Mouse (Mus musculus) cerebellum, postnatal 14 days (tissue): ENCODE measurements around the gene Clpx.

Experiments used
- DNase-seq, 2 experiments: peaks; one replicate each; pipeline ENCODE4 v3.0.0; 2021; ENCODE audit warnings: mixed read lengths in 2 of 2

The Clpx gene

GRCm38 (mm10) chr9:65293119-65293518 lies 941 bp upstream of the Clpx start:
- DNase-seq = no peak

DNA sequence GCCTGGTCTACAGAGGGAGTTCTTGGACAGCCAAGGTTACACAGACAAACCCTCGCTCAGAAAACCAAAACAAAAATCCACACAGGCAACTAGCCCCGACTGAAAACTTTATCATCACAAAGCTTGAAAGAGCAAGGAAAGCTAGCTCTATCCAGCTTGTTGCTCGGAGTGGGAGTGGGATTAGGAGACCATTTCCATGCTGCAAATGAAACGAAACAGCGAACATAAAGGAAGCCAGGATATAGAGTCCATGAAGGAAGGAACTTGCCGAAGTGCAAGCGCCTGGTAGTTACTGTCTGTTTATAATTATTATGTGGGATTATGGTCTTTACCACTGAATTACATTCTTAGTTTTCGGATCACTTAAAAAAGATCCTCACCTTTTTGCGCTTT lies 484 bp upstream of the Clpx start:
- no peak for DNase-seq

DNA sequence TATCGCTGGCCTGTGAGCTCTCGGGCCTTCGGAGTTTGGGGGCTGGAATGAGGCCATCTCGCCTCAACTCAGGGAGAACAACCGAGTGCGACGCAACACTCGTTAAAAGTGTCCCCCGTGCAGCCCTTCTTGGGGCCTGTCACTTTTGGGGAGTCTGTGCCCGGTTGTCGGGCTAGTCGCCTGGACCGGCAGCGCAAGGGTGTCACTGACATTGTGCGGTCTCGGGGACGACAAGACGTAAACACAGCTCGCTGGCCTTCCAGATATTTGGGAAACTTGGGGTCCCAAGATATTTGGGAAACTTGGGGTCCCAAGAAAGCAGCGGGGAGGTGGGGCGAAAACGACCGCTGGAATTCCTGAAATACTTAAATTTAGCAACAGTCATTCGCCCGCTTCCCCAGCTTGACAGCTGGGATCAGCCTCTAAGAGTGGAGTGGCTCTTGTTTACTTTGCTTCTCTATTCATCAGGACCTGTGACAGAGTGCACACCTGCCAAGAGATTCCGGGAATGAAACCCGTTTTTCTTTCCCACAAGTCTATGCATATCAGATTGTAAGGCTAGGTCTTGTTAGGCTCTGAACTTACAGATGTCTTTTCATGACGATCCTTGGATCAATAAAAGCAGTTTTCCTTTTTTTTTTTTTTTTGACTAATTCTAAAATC lies 787 bp downstream of the Clpx start:
- DNase-seq = no peak

GRCm38 (mm10) chr9:65297056-65297455 lies 3.0 kb downstream of the Clpx start:
- DNase-seq = no peak

DNA sequence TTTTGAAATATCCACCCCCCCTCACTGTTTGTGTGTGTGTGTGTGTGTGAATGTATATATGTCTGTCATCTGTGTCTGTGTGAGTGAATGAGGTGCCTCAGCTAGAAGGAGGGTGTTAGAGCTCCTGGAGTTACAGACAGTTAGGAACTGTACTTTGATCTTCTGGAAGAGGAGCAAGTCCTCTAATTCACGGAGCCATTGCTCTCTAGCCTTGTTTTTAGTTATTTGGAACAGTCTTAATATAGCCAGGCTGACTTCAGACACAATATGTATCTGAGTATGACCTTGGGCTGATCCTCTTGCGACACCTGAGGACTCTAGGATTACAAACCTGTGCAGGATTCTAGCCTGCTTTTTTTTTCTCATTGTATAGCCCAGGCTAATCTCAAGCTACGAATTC lies 4.7 kb downstream of the Clpx start:
- DNase-seq = no peak

- DNase-seq = no peak
These were observed 5.6 kb downstream of the Clpx start for GRCm38 (mm10) chr9:65299650-65300049.

- no peak for DNase-seq
These were observed 8.4 kb downstream of the Clpx start for GRCm38 (mm10) chr9:65302327-65302983.

- DNase-seq = no peak
These were observed 9.5 kb downstream of the Clpx start for GRCm38 (mm10) chr9:65303586-65303985.

DNA sequence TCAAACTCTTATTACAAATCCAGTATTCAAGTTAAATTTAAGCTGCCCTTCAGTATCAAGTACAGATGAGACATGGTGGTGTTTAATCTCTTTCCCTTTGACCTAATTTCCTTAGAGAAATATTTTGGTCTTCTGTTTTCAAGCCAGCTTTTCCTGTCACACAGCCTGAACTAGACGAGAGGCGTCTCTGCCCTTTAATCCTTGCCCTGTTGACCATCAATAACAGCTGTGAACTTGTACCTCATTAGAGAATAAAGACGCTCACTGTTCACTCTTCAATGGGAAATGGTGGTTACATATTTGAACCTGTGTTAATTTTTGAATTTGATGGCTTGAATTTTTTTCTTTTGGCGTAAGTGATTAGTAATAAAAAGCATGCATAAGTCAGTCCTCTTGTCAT lies 10.2 kb downstream of the Clpx start:
- no peak for DNase-seq

DNA sequence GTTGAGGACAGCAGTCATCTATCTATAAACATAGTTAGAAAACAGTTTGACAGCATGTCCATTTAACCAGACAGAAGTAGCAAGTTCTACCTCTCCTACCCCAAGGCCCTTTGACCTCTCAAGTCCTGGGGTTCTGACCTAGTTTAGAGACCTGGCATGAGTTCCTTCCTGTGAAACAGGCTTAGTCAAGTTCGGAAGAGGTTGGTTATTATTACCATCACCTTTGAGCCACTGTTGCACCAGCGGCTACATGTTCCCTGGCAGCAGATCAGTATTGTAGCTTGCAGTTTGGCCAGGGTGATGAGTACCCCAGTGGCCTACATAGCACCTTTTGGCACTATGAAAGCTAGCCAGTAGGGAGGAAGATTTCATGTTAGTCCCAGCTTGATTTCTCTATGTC lies 12.6 kb downstream of the Clpx start:
- no peak for DNase-seq

- DNase-seq = no peak
These were observed 14.0 kb downstream of the Clpx start for GRCm38 (mm10) chr9:65308011-65308410.

GRCm38 (mm10) chr9:65312669-65313357 lies 18.8 kb downstream of the Clpx start:
- no peak for DNase-seq

DNA sequence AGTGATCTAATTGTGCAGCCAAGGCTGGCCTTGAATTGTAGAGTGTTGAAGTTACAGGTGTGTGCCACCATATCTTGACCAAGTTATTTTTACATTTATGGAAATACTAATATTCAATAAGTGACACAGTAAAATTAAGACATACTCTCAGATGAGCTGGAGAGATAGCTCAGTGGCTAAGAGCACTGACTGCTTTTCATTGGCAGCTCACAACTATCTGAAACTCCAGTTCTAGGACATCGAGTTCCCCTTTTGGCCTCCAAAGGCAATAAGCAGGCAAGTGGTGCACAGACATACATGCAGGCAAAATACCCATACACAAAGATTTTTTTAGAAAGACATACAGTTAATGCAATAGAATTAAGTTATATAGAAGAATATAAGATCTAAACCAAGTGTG lies 19.8 kb downstream of the Clpx start:
- DNase-seq = no peak

- no peak for DNase-seq
These were observed 28.3 kb downstream of the Clpx start for GRCm38 (mm10) chr9:65322255-65322900.

DNA sequence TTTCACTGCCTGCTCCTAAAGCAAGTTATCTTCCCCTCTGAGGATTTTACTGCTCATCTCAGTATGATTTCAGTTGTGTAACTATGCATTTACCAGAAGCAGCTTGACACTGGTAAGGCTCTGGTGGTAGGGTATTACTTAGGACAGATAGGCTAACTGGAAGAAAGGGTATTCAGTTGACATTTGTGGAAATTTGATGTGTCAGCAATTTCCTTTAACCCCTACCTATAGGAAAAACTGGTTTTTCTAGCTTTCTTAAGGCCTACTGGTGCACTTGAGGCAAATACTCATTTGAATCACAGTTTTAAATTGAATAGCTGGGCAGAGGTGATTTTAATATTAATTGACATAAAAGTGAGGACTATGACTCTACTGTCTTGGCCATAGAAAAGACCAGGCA lies 31.9 kb downstream of the Clpx start:
- DNase-seq = no peak

GRCm38 (mm10) chr9:65327371-65327770 lies 33.3 kb downstream of the Clpx start:
- DNase-seq = no peak

- DNase-seq = no peak
These were observed 39.9 kb downstream of the Clpx start for GRCm38 (mm10) chr9:65333958-65334357.

DNA sequence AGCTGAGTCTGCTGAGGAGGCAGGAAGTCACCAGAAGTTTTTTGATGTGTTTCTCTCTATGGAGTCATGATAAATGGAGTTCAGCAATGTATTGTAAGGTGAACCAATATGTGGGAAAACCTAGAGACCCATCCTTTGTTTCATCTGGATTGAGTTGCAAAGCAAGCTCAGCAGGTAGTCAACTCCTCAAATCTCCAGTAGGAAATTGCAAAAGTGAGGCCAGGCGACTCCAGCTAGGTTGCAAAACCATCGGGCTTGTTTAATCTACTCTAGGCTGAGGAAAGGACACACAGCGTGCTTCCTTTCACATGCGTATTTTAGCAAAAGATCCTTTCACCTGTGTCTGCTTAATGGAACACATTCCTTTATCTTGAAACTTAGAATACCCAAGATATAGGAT lies 45.1 kb downstream of the Clpx start:
- DNase-seq = no peak

DNA sequence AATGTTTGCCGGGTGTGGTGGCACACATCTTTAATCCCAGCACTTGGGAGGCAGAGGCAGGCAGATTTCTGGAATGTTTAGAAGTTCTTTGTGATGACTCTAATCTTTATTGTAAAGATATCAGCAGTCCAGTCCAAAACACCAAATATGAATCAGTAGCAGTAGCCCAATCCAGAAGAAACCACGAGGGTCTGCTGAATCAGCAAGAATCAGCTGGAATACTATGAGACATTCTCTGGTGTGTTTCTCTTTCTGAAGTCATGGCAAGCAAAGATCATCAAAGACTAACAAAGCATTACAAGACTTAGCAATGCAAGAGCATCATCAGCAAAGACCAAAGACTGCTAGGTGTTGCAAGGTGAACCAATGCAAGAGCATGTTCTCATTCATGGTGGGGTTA lies 46.4 kb downstream of the Clpx start:
- no peak for DNase-seq

- peak in 1 of 2 experiments; percentile 25 for DNase-seq
These were observed 51.4 kb downstream of the Clpx start for GRCm38 (mm10) chr9:65345439-65345838.

DNA sequence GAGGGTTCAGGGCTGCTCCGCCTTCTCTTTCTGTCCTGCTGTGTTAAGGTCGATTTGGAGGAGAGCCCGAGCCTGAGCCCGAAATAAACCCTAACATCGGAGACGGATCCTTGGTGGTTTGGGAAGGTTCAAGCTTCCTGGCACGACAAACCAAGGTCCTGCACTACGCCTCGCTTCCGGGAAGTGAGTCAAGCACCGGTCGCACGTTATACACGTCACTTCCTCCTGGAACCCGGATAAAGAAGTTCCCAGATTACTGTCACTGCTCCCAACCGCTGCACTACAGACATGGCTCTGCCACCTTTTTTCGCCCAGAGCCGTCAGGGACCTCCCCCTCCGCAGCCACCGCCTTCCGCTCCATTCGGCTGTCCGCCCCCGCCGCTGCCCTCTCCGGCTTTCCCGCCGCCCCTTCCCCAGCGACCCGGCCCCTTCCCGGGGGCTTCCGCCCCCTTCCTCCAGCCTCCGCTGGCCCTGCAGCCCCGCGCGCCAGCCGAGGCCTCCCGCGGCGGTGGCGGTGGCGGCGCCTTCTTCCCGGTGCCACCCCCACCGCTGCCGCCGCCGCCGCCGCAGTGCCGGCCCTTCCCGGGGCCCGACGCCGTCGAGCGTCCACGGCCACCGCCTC lies 51.9 kb downstream of the Clpx start, which contains the start of gene Pdcd7:
Pdcd7 (plus strand) TSS at position 251 of the 622 bp plus-strand sequence.
- DNase-seq = peak; percentile 96 to 97

DNA sequence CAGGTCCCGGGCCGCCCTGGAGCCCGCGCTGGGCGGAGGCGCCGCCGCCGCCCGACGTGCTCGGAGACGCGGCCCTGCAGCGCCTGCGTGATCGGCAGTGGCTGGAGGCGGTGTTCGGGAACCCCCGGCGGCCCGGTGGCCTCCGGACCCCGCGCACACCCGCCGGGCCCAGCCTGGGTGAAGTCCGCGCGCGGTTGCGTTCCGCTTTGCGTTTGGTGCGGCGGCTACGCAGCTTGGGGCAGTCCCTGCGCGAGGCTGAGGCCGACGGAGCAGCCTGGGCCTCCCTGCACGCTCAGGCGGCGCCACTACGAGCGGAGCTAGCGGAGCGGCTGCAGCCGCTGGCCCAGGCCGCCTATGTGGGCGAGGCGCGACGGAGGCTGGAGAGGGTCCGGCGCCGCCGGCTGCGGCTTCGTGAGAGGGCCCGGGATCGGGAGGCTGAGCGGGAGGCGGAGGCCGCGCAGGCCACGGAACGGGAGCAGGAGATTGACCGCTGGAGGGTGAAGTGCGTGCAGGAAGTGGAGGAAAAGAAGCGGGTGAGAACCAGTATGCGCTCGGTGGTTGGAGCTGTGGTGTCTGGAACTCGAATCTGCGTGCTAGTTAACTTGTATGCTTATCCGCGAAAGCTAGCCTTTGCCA lies 52.5 kb downstream of the Clpx start:
- peak; percentile 55 to 61 for DNase-seq
